ENCODE assay signal across 14 mouse cellular contexts in the genomic region with DNA sequence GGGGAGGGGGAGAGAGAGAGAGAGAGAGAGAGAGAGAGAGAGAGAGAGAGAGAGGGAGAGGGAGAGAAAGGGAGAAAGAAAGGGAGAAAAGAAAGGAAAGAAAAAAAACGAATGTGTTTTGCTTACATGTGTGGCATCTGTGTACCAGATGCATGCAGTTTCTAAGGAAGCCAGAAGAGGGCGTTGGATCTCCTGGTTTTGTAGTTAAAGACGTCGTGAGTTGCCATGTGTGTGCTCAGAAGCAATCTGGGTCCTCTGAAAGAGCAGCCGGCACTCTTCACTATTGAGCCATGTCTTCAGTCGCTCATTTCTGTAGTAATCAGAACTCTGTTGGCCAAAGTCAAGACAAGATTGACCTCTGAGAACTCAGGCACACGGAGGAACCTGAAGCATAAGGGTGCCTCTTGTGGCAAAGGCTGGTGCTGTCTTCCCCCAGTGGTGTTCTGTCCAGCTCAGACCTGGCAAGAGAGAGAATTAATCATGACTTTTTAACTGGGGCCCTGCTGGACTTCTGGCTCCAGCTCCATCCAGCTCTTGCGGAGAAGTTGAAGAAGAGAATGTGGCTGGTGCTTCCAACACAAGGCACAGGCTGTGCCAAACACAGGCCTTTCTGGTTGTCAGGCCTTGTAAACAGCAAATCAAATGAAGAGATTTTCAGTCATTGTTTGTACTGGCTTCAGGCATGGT.
A peak's percentile ranks its signal among the peaks of the same experiment; 100 is the strongest.
DNase-seq lines count a peak whose midpoint lies in the region; ATAC-seq and TF ChIP-seq lines count a peak whose summit lies in the region.
"Had no signal": no experiment of that assay in that cellular context is flagged by ENCODE, and none has a peak within 500 bp of the region (broad histone marks: within the 10 kb centered on the region; RNA-seq: fewer than 3 reads in every experiment).

No protein-coding gene starts in this region.

- no peak overlapping the region for H3K9ac ChIP-seq in heart, adult 2 months (ENCODE audit: low read depth, low read length)
- H3K9ac ChIP-seq in liver, postnatal 0 days (replicated peaks), result no peak overlapping the region
- no peak overlapping the region for H3K9ac ChIP-seq in liver, embryonic 12.5 days
- no peak overlapping the region for H3K9ac ChIP-seq in ES-E14 (ENCODE audit: insufficient read depth, low read depth, low read length, poor library complexity, severe bottlenecking)
- no peak overlapping the region for H3K9ac ChIP-seq in embryonic facial prominence, embryonic 15.5 days
- H3K9ac ChIP-seq: heart, embryonic 13.5 days; limb, embryonic 12.5 days; lung, embryonic 14.5 days had no signal

- no peak overlapping the region; the same call in 1 of the 2 replicates for H3K27ac ChIP-seq in heart, adult 2 months
- H3K27ac ChIP-seq in heart, embryonic 10.5 days, result no peak overlapping the region
- H3K27ac ChIP-seq in liver, postnatal 0 days (ENCODE audit: low read depth), result no peak overlapping the region
- no peak overlapping the region for H3K27ac ChIP-seq in liver, embryonic 12.5 days
- H3K27ac ChIP-seq in ES-E14 (ENCODE audit: insufficient read depth, low read depth, low read length, poor library complexity, severe bottlenecking), result no peak overlapping the region
- H3K27ac ChIP-seq in embryonic facial prominence, embryonic 15.5 days (replicated peaks), result 0 out of 2 replicates have a peak overlapping the region, but pooled peaks have one; percentile 17
- H3K27ac ChIP-seq: heart, embryonic 13.5 days; limb, embryonic 12.5 days had no signal

- H3K9me3 ChIP-seq in heart, embryonic 10.5 days, result no peaks in the 10 kb centered on the region
- no peaks in the 10 kb centered on the region for H3K9me3 ChIP-seq in liver, postnatal 0 days (ENCODE audit: low read length)
- H3K9me3 ChIP-seq in liver, embryonic 12.5 days (replicated peaks), result no peaks in the 10 kb centered on the region
- no peaks in the 10 kb centered on the region for H3K9me3 ChIP-seq in ES-E14 (ENCODE audit: control insufficient read depth, insufficient read depth, low read depth, low read length)
- no peaks in the 10 kb centered on the region for H3K9me3 ChIP-seq in embryonic facial prominence, embryonic 15.5 days (replicated peaks)
- H3K9me3 ChIP-seq: heart, embryonic 13.5 days; limb, embryonic 12.5 days had no signal

- TF ChIP-seq POLR2A in heart, adult 2 months (IDR thresholded peaks at IDR 0.05; ENCODE audit: insufficient read depth, low read depth, low read length), result no peak

- ATAC-seq in liver, postnatal 0 days, result no peak
- ATAC-seq in liver, embryonic 12.5 days, result no peak
- ATAC-seq in embryonic facial prominence, embryonic 15.5 days (ENCODE audit: insufficient number of reproducible peaks, low FRiP score, low TSS enrichment, low read depth), result no peak
- ATAC-seq in erythroblast, adult 5-6 weeks (replicated peaks; ENCODE audit: low FRiP score, poor library complexity, severe bottlenecking), result no peak

- H3K36me3 ChIP-seq in heart, adult 2 months (ENCODE audit: control insufficient read depth, insufficient read depth, low read length), result no peaks in the 10 kb centered on the region
- no peaks in the 10 kb centered on the region for H3K36me3 ChIP-seq in heart, embryonic 10.5 days
- H3K36me3 ChIP-seq in liver, postnatal 0 days (replicated peaks; ENCODE audit: insufficient read depth, low read length), result no peaks in the 10 kb centered on the region
- no peaks in the 10 kb centered on the region for H3K36me3 ChIP-seq in liver, embryonic 12.5 days
- no peaks in the 10 kb centered on the region for H3K36me3 ChIP-seq in ES-E14 (ENCODE audit: control insufficient read depth, insufficient read depth, low read length, poor library complexity, severe bottlenecking)
- H3K36me3 ChIP-seq in embryonic facial prominence, embryonic 15.5 days, result no peaks in the 10 kb centered on the region
- H3K36me3 ChIP-seq: heart, embryonic 13.5 days; limb, embryonic 12.5 days had no signal

- H3K4me1 ChIP-seq in heart, adult 2 months (ENCODE audit: control insufficient read depth, insufficient read depth, low read length), result peaks cover 11% of the 10 kb centered on the region
- H3K4me1 ChIP-seq in heart, embryonic 10.5 days, result peaks cover 45% of the 10 kb centered on the region
- peaks cover 8% of the 10 kb centered on the region; the same call in 1 of the 2 replicates for H3K4me1 ChIP-seq in liver, postnatal 0 days (ENCODE audit: insufficient read depth)
- peaks cover 23% of the 10 kb centered on the region for H3K4me1 ChIP-seq in liver, embryonic 12.5 days
- peaks cover 7 to 30% of the 10 kb centered on the region in 2 experiments for H3K4me1 ChIP-seq in ES-E14 (ENCODE audit: control insufficient read depth in 2 of 2, insufficient read depth in 2 of 2, low read length in 2 of 2, poor library complexity in 1 of 2)
- peaks cover 54% of the 10 kb centered on the region for H3K4me1 ChIP-seq in embryonic facial prominence, embryonic 15.5 days

- H3K27me3 ChIP-seq in heart, adult 2 months (ENCODE audit: control insufficient read depth, insufficient read depth, low read length), result no peaks in the 10 kb centered on the region
- peaks cover 85% of the 10 kb centered on the region for H3K27me3 ChIP-seq in heart, embryonic 10.5 days (ENCODE audit: insufficient read depth, poor library complexity, severe bottlenecking)
- H3K27me3 ChIP-seq in liver, postnatal 0 days (ENCODE audit: insufficient read depth, low read length), result peaks cover 37% of the 10 kb centered on the region
- H3K27me3 ChIP-seq in liver, embryonic 12.5 days (replicated peaks), result peaks cover 90% of the 10 kb centered on the region
- H3K27me3 ChIP-seq in embryonic facial prominence, embryonic 15.5 days, result peaks cover 11% of the 10 kb centered on the region

- no peaks in the 10 kb centered on the region for H3K79me2 ChIP-seq in heart, adult 2 months (replicated peaks; ENCODE audit: control insufficient read depth, insufficient read depth, low read length)

- intact Hi-C loops in heart, adult 2 months (cut with DNase I), result no loop called here

- TF ChIP-seq CTCF in heart, adult 2 months (IDR thresholded peaks at IDR 0.05), result peak; percentile 48
- TF ChIP-seq CTCF in liver, postnatal 0 days (IDR thresholded peaks at IDR 0.05; ENCODE audit: low read depth), result peak; percentile 17; the same call in 1 of the 2 replicates

- in situ Hi-C loops in ES-E14 (cut with MboI; ENCODE audit: low sequenced_read_pairs in 2 of 2, unreplicated experiment in 2 of 2), result no loop called here

- H3K4me2 ChIP-seq in liver, postnatal 0 days (ENCODE audit: low read depth, low read length), result no peak overlapping the region
- no peak overlapping the region for H3K4me2 ChIP-seq in liver, embryonic 12.5 days
- H3K4me2 ChIP-seq in embryonic facial prominence, embryonic 15.5 days (replicated peaks), result no peak overlapping the region
- H3K4me2 ChIP-seq: heart, embryonic 13.5 days; limb, embryonic 12.5 days; lung, embryonic 14.5 days had no signal

- WGBS in heart, adult 2 months, result 49% methylated on average over 8 of the region's 8 CpGs
- 48% methylated on average over 8 of the region's 8 CpGs for WGBS in heart, embryonic 10.5 days
- 49% methylated on average over 8 of the region's 8 CpGs for WGBS in liver, postnatal 0 days (ENCODE audit: insufficient replicate concordance)
- WGBS in liver, embryonic 12.5 days (ENCODE audit: insufficient replicate concordance), result 36% methylated on average over 8 of the region's 8 CpGs
- 60% methylated on average over 8 of the region's 8 CpGs for WGBS in embryonic facial prominence, embryonic 15.5 days

- 0 out of 2 replicates have a peak, but pooled peaks have one; percentile 12 for TF ChIP-seq EP300 in heart, adult 2 months (IDR thresholded peaks at IDR 0.05; ENCODE audit: insufficient read depth, low read depth, low read length)
- no peak for TF ChIP-seq EP300 in liver, postnatal 0 days (IDR thresholded peaks at IDR 0.05; ENCODE audit: low read depth)

- peak in 1 of 2 experiments; percentile 40 for DNase-seq in heart, adult 2 months
- DNase-seq in heart, embryonic 10.5 days (ENCODE audit: low spot score), result no peak
- DNase-seq in liver, postnatal 0 days, result no peak
- DNase-seq in ES-E14 (ENCODE audit: low read depth, low spot score), result peak; percentile 68
- DNase-seq in adrenal gland, postnatal 36 days, result no peak
- DNase-seq: cerebellum, postnatal 14 days; lung, embryonic 14.5 days; spleen, adult 18-20 months had no signal

- H3K4me3 ChIP-seq in heart, adult 2 months, result no peak overlapping the region
- H3K4me3 ChIP-seq in heart, embryonic 10.5 days, result no peak overlapping the region
- no peak overlapping the region for H3K4me3 ChIP-seq in liver, postnatal 0 days (ENCODE audit: low read depth, low read length)
- no peak overlapping the region for H3K4me3 ChIP-seq in liver, embryonic 12.5 days
- no peak overlapping the region for H3K4me3 ChIP-seq in ES-E14 (ENCODE audit: insufficient read depth in 1 of 2, low read depth in 1 of 2, low read length in 2 of 2, poor library complexity in 1 of 2, severe bottlenecking in 1 of 2)
- no peak overlapping the region for H3K4me3 ChIP-seq in embryonic facial prominence, embryonic 15.5 days (replicated peaks)
- H3K4me3 ChIP-seq: heart, embryonic 13.5 days; limb, embryonic 12.5 days; megakaryocyte, embryonic 14.5 days had no signal

TF ChIP-seq in ES-E14, 5 proteins besides CTCF, POLR2A, EP300 and RAD21:
- TF ChIP-seq ZC3H11A (IDR thresholded peaks at IDR 0.05; ENCODE audit: borderline replicate concordance, low read depth, low read length), result peak; percentile 49; the same call in 1 of the 2 replicates
- TF ChIP-seq MAFK (IDR thresholded peaks at IDR 0.05; ENCODE audit: insufficient read depth, low read depth, low read length), result no peak
